Mouse (Mus musculus) MEL (cell line): ENCODE results near the gene Gm19935.

Experiments used
- ETS1 ChIP-seq: IDR thresholded peaks from 2 replicates; pipeline ENCODE4 v1.6.1; 2012; ENCODE audit warnings: low read depth, mild to moderate bottlenecking, inconsistent platforms, low read length, improper control_type of control experiment, moderate library complexity
- KAT2A ChIP-seq: conservative IDR thresholded peaks from 2 replicates; pipeline ENCODE4 v1.6.1; 2012; ENCODE audit warnings: low read depth, low read length, improper control_type of control experiment, inconsistent platforms
- POLR2A ChIP-seq, 2 experiments: IDR thresholded peaks; 2 replicates each; pipeline ENCODE4 v1.6.1; 2011 to 2012; ENCODE audit warnings: low read length in 2 of 2, mild to moderate bottlenecking in 2 of 2, control low read depth in 1 of 2, improper control_type of control experiment in 1 of 2, low read depth in 1 of 2, moderate library complexity in 1 of 2; ENCODE audit not compliant: control insufficient read depth in 1 of 2, insufficient read depth in 1 of 2, poor library complexity in 1 of 2
- UBTF ChIP-seq: IDR thresholded peaks from 2 replicates; pipeline ENCODE4 v1.6.1; 2012; ENCODE audit warnings: low read depth, mild to moderate bottlenecking, inconsistent platforms, low read length, improper control_type of control experiment, moderate library complexity, borderline replicate concordance; ENCODE audit not compliant: insufficient read depth
- ZNF384 ChIP-seq: IDR thresholded peaks from 2 replicates; pipeline ENCODE4 v1.6.1; 2012; ENCODE audit warnings: low read depth, mild to moderate bottlenecking, inconsistent platforms, low read length, improper control_type of control experiment

DNA sequence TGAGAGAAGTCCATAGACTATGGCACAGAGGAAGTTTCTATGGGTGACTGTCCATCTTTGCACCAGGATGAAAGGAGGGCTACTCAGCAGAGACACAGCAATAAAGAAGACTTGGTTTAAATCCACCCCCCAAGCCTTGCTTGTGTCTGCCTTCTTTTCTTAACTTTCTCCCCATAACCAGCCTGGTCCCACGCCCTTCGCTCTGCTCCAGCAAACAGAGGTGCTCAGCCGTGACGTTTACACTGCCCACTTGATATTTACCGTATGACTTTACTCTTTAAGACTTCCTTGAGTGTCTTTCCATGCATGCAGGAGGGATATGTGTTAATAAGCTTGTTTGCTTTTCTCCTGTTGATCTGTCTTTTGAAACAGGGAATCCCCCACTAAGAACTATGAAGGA is 17.7 kb downstream of the Gm19935 start:
- no peak for TF ChIP-seq UBTF
- TF ChIP-seq POLR2A (IDR thresholded peaks at IDR 0.05; ENCODE audit: control insufficient read depth in 1 of 2, insufficient read depth in 1 of 2, low read depth in 1 of 2, low read length in 2 of 2, poor library complexity in 1 of 2), result no peak
- TF ChIP-seq ETS1, result no peak
- no peak for TF ChIP-seq KAT2A
- no peak for TF ChIP-seq ZNF384
